Mouse (Mus musculus): ENCODE results near the gene Slc12a8. TPM values are rescaled to one million over a fixed set of nuclear protein-coding genes. Genes with fewer than 3 reads are reported as not detected.

Gene Slc12a8
- total RNA-seq, 4 experiments from 2014 or later: 0.80 to 1.6 (median 1.3) TPM

GRCm38 (mm10) chr16:33537499-33538225, 20.5 kb downstream of the Slc12a8 start:
- no peak for DNase-seq (ENCODE audit: low spot score in 2 of 2)

DNA sequence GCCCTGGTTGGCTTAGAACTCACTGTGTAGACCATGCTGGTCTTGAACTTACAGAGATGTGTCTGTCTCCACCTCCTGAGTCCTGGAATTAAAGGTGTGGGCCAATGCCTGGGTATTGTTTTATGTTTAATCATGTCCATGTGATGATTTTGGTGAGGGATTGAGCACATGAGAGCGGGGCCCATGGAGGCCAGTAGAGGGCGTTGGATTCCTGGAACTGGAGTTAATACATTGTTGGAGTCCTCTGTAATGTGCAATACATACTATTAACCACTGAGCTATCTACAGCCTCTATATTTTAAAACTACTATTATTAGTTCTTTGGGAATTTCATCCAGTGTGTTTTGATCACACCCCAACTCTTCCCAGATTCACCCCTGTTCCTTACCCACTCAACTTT, 27.2 kb downstream of the Slc12a8 start:
- DNase-seq (ENCODE audit: low spot score in 2 of 2): no peak

GRCm38 (mm10) chr16:33545530-33545929, 28.4 kb downstream of the Slc12a8 start:
- DNase-seq (ENCODE audit: low spot score in 2 of 2): no peak

DNA sequence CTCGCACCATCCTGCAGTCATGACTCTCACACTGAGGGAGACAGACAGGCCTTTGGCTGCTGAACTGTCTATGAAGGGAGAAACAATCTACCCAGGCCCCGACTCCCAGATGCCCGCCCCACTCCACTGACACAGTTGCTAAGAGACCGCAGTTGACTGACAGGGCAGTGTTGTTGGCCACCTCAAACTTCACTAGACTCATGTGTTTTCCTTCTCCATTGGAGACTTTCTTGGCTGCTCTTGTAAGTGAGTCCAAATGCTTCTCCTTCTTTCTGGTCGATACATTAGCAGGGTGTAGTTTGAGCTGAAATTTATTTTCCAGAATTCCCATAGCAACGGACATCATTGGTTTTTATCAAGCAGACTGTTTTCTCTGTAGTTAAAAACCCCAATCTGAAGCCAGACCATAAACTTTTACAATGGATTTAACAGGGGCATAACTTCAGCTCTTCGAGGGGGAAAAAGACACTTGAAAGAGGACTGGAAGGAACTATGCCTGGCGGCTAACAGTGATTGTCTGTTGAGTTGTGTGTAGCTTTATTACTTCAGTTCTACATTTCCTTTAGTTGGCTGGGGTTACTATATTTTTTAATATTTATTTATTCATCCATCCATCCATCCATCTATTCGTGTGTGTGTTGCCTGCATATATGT, 36.7 kb downstream of the Slc12a8 start:
- no peak for DNase-seq (ENCODE audit: low spot score in 2 of 2)

DNA sequence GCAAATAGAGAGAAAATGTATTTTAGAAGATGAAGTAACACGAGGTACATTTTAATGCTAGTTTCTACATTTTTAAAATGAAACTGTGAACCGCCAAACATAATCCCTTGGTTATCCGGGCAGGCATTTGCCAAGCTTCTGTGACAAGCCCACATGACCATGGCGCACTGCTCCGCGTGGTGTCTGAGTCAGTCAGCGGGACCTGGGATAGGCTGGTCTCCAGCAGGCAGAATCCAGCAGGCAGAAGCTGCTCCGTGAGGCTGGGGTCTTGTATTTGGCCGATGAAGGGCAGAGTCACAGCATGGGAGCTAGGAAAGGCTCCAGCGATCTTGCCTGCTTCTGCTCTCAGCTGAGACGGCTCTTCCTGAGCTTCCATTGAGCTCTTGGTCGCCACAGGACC, 41.0 kb downstream of the Slc12a8 start:
- no peak for DNase-seq (ENCODE audit: low spot score in 2 of 2)

DNA sequence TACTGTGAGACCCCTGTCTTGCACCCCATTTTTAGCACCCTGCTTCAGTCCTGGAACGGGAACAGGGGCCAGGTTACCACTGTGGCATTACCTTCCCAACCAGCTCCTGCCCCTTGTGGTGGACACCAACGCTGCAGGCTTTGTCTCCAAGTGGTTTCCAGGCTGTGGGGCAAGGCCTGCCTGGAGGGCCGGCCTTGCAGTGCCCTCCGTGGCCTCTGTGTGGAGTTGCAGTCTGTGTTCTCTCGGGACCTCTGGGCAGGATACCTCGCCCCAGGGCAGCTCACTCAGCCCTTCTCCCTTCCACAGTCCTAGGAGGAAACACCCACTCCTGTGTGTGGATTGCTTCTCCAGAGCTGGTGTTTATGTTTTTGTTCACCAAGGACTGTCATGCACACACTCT, 43.2 kb downstream of the Slc12a8 start:
- peak; percentile 40 to 41 for DNase-seq (ENCODE audit: low spot score in 2 of 2)

DNA sequence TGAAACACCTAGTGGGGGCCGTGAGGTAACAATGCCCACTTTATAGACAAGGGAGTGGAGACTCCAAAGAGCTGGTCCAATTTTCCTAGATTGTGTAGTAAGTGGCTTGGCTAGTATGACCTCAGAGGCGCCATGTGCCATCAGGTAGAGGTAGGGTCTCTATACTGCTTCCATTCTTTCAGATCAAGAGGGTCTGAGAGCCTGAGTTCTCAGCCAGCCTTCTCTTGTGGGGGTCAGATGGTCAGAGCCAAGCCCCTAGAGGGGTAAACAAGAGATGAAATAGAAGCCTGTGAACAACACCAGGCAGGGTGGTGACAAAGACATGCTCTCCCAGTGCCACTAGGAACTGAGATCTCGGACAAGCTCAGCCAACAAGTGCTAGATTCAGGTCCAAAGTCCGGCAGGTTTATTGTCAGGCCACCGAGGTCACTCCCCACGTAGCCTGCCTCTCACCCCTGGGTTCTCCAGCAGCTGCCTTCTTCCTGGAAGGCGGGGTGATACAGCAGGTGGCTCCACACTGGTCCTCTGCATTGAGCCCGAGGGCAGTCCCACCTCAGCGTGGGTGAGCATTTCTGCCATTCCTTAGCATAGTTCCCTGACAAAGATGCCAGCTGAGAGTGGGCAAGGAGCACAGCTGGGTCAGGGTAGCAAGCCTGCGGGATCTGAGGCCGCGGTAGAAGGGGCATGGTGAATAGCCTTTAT, 44.3 kb downstream of the Slc12a8 start:
- no peak for DNase-seq (ENCODE audit: low spot score in 2 of 2)

DNA sequence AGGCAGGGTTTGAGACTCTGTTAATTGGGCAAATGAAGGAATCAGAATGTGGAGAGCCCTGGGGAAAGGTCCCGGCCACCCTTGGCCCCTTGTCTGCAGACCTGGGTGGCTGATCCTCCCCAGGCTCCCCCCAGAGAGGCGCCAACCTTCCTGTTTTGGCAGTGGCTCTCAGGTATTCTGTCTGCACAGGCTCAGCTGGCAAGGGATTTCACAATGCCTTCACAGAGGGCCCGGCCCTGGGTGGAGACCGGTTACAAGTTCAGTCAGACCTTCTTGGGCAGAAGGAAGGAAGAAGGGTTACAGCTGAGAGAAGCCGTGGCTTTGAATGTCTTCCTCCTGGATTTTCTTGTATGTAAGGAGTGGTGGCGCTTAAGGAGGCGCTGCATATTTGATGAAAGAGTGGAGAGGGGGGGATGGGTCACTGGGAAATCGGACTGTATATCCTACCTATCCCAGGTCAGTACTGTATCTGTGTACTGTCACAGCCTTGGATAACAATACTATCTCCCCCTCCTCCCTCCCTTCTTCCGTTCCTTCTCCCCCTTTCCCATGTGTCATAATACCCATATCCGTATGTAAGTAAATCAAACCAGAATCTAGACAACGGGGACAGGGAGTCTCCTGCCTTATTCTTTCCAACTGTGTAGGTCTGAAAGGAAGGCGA, 45.9 kb downstream of the Slc12a8 start:
- no peak for DNase-seq (ENCODE audit: low spot score in 2 of 2)

DNA sequence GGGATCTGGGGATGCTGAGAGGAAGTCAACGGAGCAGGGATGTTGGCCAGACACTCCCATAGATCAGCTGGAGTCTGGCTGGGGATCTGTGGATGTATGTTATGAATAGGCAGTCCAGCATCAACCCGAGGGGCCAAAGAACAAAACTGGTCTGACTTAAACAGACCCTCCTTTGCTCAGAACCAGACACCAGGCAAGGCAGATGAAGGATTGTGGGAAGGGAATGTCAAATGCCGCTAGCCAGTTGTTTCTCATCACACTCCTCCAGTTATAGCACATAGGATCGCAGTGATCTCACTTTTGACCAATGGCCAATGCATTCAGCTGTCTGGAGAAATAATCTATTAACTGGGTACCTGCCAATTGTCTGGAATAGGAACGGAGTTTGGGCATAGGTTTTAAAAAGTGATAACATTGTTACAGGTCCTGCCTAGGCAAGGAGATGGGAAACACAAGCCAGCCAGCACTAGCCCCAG, 46.4 kb downstream of the Slc12a8 start:
- DNase-seq (ENCODE audit: low spot score in 2 of 2): no peak

DNA sequence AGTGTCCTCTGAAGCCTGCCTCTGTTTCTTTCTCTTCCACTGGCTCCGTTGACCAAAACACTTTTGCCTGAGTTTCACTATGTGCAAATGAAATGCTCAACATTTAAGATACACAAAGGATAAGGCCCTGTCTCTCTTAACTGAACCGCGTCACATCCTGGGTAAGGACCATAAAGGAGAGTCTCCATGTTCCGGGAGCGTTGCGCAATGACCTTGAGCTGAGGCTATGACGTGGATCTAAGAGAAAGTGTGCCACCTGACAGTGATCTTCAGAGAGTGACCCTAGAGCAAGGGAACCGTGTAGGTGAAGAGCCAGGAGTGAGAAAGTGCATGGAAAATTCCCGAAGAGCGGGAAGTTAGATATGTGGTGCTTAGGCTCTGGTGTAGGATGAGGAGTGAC, 49.3 kb downstream of the Slc12a8 start:
- no peak for DNase-seq (ENCODE audit: low spot score in 2 of 2)

DNA sequence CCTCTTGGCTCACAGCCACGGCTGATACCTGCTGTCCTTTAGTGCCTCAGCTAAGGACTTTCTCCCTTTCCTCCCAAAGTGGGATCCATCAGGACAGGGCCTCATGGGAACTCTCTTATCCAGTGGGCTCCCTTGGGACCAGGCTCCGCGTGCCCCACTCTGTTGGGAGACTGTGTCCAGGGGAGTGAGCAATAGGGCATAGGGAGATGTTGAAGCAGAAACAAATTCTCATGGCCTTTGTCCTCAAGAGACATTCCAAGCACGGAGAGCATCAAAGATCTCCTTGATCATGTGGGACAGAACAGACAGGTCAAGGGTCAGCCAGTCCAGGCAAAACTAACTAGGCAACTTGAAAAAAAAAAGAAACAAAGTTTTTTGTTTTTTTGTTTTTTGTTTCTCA, 50.6 kb downstream of the Slc12a8 start:
- DNase-seq (ENCODE audit: low spot score in 2 of 2): no peak

- DNase-seq (ENCODE audit: low spot score in 2 of 2): no peak
These were observed 51.3 kb downstream of the Slc12a8 start for GRCm38 (mm10) chr16:33568269-33569016.

- no peak for DNase-seq (ENCODE audit: low spot score in 2 of 2)
These were observed 55.5 kb downstream of the Slc12a8 start for GRCm38 (mm10) chr16:33572646-33573045.

DNA sequence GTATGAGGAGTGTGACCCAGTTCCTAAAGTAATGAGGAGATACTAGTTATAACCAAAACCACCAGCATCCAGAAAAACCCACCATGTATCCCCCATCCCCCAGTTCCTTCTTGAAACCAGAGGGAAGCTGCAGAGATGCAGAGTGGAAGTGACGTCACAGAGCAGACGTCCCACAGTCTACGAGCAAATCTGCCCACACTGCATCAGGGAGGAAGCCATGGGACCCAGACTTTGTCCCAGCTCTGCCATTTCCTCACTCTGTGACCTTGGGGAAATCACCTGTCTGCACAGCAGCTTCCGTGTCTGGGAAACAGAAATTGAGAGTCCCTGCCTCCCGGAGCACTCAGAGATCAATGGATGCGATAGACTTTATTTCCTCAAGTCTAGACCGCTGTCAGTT, 56.6 kb downstream of the Slc12a8 start:
- DNase-seq (ENCODE audit: low spot score in 2 of 2): no peak

- DNase-seq (ENCODE audit: low spot score in 2 of 2): no peak
These were observed 58.6 kb downstream of the Slc12a8 start for GRCm38 (mm10) chr16:33575728-33576127.

- DNase-seq (ENCODE audit: low spot score in 2 of 2): no peak
These were observed 59.4 kb downstream of the Slc12a8 start for GRCm38 (mm10) chr16:33576271-33577189.

DNA sequence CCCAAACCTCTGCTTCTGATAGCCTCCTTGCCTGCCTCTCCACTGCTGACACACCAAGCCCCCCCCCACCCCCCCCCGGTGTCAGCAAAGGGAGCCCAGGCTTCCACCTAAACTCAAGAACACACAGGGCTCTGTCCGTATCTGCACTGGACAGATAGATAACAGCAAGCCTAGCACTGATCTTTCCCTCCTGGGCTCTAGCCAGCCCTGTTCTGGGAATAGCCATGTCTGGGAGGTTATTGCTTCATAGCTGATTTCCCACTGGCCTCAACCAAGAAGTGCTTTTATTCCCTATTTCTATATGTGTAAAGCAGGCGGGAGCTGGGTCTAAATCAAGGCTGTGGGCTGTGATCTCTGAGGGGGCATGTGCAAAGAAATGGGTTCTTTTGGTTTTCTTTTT, 61.3 kb downstream of the Slc12a8 start:
- DNase-seq (ENCODE audit: low spot score in 2 of 2): no peak

DNA sequence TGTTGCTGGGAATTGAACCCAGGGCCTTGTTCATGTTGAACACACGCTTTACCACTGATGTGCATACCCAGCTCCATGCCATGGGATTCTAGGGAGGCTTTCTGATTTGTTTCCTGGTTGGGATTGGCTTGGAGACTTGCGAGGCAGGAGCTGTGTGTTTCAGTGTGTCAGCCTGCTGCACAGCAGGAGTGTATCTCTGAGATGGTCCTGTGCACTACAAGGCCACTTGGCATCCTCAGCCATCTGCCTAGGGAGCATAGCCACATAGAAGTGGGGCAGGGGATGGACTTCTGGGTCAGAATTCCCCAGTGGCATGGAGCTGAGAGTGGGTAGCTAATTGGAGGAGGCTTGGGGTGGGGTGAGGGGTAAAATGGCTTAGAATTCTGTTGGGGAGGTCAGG, 63.2 kb downstream of the Slc12a8 start:
- DNase-seq (ENCODE audit: low spot score in 2 of 2): no peak

- no peak for DNase-seq (ENCODE audit: low spot score in 2 of 2)
These were observed 63.7 kb downstream of the Slc12a8 start for GRCm38 (mm10) chr16:33580736-33581241.

DNA sequence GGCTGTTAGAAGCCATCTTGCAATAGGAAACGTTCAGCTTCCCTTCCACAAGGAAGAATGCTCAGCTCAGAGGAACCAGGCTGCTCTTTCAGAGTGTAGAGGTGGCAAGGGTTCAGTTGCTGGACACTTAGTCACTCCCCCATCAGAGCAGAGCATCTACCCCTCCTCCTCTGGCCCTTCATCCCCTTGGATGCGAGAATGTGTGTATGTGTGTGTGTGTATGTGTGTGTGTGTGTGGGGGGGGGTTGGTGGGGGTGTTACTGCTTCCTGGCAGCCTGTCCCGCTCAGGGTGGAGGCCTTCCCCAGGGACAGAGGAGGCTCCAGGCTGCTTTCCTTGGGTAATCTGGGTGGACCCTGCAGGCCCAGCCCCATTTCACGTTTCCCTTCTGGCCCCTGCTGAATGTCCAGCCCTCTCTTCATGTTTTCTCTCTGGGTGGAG, 64.6 kb downstream of the Slc12a8 start:
- no peak for DNase-seq (ENCODE audit: low spot score in 2 of 2)

Measured in left cerebral cortex, adult 8-10 months (tissue).